Mouse (Mus musculus): Measurements from ENCODE around the gene Arhgap15.

- TF ChIP-seq CTCF (IDR thresholded peaks at IDR 0.05; ENCODE audit: low read depth, low read length) = no peak
- no peak for TF ChIP-seq POLR2A (IDR thresholded peaks at IDR 0.05; ENCODE audit: borderline replicate concordance, low read depth, low read length)
These were observed 320.3 kb downstream of the Arhgap15 start for GRCm38 (mm10) chr2:44068906-44069305.

Data from bone marrow macrophage, adult 2 months (primary cell).